Mouse (Mus musculus) mouse embryonic stem cell (cell line): ENCODE results near the gene D230025D16Rik.

Source experiments
- in situ Hi-C, 2 experiments: fragments of 300-500 bp; cut with MboI; formaldehyde crosslinking; loops; 1 replicate in 1 of 2; 3 replicates in 1 of 2; pipeline ENCODE4 v1.14.3; 2019 to 2020; ENCODE audit warnings: low sequenced_read_pairs in 2 of 2, low pct_unique_long_range_greater_than_20kb in 1 of 2, mixed read lengths in 1 of 2; ENCODE audit not compliant: unreplicated experiment in 1 of 2

Gene D230025D16Rik

DNA sequence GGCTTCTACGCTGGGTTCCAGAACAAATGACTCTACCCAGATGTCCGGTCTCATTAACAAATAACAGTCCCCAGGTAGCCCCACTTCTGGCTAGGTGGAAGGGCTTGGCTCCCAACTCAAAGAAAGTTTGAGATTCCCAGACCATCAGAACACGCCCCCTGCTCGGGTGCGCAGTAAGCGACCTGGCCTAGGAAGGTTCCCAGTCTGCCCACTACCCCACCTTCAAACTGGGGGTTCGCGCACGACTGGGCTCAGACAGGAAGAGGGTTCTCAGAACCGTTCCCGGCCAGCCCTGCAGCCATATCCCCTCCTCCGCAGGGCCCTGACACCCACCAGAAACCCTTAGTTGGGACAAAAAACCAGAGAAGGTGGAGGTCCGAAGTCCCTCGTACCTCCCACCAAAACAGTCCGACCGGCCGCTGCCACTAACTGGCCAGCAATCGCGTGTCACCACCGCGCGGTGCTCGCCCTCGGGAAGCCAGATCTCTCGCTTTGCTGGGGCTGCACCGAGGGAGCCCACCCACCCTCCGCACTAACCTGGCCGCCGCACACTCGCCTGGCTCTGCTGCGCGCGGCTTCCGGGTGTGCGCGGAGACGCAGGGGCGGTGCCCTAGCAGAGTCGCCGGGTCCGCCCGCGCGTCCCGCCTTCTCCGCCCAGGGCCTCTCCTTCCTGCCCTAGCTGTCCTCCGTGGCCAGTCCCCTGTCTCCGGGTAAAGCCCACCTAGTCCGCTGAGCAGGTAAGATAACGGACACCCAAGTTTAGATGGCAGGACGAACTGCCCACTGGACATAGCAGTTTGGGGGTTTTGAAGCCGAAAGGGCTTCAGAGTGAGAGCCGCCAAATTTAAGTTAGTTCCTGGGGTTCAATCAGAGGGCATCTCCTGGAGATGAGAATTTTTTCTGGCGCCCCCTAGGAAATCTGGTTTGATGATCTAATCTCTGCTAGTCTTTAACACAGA is 39.4 kb downstream of the D230025D16Rik start, which contains the start of the genes Tradd and Fbxl8:
Tradd (minus strand) TSS at position 586 of the 959 bp plus-strand sequence.
Fbxl8 (plus strand) TSS at position 625 of the 959 bp plus-strand sequence.
- in situ Hi-C loops: no loop called here

DNA sequence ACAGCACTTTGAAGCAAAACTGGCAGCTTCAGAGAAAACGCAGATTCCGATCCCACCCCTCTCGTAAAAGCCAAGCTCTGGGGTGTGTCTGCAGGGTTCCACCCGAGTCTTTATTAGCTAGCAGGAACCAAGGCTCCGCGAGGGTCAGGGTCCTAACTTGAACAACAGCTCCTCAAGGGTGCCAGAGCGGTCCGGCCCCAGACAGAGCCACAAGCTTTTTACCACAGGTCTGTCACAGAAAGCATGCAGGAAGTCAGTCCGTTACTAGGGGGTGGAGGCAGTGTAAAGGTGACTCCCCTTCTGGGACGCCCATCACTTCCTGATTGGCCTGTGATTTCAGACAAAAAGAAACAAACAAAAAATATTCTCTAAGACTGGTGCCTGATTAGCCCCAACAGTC is 40.2 kb downstream of the D230025D16Rik start:
- in situ Hi-C loops: no loop called here

DNA sequence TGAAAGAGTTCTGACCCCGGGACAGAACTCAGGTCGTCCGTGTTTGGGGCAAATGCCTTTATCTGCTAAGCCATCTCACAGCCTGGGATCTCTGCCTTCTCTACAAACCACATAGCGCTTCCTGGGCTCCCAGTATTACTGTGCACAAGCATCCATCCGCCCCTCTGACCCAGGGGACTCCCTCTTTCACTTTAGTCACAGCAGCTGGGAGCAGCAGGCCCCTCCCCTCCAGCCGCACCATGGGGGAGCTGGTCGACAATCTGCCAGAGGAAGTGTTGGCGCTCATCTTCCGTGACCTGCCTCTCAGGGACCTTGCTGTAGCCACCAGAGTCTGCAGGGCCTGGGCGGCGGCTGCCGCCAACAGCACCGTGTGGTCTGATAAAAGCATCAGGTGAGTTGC is 41.8 kb downstream of the D230025D16Rik start:
- in situ Hi-C loops: no loop called here

DNA sequence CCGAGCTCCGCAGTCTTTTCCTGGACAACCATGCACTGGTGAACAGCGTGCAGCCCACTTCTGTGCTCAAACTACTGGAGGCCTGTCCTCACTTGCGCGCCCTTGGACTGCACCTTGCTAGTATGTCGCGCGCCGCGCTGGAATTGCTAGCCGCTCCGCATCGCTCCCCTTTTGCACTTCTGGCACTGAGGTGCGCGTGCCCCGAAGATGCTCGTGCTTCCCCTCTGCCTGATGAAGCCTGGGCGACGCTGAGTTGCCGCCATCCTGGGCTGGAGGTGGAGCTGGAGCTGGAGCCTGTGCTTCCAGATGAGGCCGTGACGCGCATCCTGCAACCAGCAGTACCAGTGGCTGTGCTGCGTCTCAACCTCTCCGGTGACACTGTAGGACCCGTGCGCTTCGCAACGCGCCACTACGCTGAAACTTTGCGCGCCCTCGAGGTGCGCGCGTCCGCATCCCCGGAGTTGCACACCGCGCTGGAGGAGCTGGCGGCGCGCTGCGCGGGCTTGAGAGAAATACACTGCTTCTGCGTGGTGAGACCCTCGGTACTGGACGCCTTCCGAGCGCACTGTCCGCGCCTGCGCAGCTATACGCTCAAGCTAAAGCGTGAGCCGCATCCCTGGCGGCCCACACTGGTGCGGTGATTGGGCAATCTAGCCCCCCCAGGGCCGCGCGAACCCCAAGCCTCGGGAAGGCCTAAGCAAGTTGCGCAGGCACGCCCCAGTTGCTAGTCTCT is 43.6 kb downstream of the D230025D16Rik start:
- in situ Hi-C loops: no loop called here

DNA sequence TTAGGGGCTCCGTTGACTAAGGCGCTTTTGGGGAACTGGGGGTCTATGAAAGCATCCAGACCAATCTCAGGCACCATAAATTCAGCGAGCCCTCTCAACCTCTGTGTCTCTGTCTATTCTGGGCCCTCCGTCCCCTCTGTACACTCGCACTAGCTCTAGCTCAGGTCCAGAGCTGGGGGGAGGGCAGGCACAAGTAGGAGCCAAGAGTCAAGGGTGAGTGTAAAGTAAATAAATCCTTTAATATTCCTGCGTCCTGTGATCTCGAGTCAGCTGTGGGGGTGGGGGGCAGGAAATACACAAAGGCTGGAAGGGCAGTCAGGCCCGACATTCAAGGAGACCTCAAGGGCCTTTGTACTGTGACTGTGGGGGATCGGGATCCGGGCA is 44.1 kb downstream of the D230025D16Rik start:
- in situ Hi-C loops: no loop called here

DNA sequence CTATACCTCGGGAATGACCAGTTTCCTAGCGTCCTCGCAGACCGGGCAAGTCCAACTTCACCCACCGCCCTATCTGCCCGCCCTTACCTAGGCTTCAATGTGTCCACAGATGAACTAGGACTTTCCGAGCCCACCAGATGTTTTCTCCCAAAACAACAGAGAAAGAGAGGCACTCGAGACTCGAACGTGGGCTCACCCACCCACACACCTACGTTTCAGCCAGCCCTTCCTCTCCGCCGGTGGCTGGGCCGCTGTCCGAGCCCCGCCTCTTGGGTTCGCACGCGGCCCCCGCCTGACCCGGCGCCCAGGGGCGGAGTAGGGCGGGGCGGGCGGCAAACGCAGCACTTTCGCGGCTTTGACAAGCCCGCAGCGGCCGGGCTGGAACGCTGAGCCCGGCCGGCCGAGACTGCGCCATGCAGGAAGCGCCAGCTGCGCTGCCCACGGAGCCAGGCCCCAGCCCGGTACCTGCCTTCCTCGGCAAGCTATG is 44.6 kb downstream of the D230025D16Rik start, which contains the start of gene Hsf4:
Hsf4 (plus strand) TSS at position 341 of the 487 bp plus-strand sequence.
- in situ Hi-C loops: no loop called here

DNA sequence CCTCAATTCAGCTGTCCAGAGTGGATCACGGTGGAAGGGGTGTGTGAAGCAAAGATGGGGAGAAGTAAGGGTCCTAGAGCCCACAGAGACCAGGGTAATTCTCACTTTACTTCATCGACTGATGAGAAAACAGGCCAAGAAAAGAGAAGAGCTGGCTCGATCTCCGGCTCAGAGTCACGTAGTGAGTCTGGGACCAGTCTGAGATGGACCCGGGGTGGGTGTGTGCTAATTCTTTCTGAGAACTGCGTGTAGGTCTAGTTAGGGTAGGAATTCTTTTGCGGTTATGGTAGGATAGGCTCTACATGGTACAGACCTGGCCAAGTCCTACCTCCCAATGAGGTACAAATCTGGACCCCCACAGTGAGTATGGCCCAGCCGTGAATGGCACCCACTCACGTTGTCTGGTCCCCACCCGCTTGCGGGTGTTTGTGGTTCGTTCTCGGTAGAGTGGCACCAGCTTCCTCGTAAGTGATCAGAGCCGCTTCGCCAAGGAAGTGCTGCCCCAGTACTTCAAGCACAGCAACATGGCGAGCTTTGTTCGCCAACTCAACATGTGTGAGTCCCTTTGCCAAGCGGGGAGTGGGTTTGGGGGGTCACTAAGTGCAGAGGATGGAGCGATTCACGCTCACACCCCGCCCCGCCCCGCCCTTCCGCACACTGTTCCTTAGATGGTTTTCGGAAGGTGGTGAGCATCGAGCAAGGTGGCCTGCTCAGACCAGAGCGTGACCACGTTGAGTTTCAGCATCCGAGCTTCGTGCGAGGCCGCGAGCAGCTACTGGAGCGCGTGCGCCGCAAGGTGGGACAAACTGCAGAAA is 45.4 kb downstream of the D230025D16Rik start:
- in situ Hi-C loops: no loop called here

DNA sequence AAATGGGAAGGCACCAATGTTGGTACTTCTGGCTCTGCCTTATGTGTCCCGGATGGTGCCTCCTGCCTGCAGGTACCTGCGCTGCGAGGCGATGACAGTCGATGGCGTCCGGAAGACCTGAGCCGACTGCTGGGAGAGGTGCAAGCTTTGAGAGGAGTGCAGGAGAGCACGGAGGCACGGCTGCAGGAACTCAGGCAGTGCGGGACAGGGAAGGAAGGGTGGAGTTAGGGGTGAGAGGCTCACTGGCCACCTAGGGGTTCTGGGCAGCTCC is 45.9 kb downstream of the D230025D16Rik start:
- in situ Hi-C loops: no loop called here

DNA sequence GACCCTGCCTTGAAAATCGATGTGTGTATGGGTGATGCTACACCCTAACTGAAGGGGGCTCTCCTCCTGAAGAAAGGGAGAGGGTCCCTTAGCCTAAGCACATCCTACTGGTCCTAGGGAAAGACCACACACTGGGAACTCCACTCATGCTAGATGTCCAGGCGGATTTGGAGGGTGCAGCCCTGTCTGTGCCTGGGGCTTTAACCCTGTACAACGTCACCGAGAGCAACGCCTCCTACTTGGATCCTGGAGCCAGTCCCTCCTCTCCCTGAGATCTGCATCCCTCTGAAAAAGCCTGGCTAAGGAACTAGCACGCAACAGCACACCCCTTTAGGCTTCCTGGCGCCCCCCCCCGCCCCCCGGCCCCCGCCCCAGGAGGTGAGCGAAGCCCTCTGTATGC is 50.4 kb downstream of the D230025D16Rik start:
- in situ Hi-C loops: no loop called here

DNA sequence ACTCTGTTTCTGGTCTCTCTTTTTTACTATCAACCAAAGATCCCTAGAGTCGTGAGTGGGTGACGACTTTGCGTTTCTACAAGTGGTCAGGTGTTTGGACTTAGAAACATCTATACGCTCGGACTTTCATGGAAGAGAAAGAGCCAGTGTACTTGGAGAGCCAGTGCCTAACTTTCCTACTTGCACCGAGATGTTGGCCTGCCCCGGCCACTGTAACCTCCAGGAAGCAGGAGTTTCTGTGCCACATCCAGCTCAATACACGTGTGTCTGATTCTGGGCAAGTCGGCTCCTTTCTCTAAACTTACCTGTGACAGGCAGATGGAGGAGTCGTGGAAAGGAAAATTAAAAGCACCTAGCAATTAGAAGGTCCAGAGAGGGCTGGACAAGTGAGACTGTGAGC is 50.9 kb downstream of the D230025D16Rik start, which contains the start of gene Nol3:
Nol3 (plus strand) TSS at position 301 of the 400 bp plus-strand sequence.
- in situ Hi-C loops: no loop called here

DNA sequence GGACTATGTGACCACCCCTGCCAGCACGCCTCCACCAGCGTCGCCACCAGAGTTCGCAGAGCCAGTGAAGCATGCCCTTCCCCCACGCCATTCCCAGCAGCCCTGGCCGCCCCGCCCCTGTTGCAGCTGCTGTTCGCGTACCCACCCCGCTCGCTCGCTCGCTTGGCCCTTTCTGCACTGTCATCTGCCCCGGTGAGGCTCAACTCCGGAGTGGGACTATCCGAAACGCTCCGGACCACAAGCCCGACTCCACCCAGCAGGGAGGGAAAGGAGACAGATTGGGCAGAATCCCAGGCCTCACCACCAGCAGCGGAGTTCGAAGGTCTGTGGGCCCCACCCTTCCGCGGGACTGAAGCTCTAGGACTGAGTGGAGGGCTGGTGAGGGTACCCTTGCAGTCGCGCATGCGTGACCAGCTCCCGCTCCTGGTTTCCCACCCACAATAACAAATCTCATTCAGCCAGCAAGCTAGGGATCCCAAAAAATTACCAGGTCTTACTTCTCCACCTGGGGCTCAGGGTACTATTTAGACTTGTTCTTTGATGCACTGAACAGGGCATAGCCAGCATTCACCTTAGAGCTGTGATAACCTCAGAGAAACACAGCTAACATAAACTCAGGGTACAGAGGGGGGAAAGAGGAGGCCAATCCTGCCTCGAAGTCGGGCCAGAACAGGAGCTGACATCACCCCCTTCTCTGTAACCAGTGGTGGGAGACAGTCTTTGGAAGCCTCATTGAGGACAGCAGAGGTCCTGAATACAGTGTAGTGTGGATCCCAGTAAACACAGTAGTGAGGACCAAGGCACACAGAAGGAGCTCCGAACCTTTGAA is 51.6 kb downstream of the D230025D16Rik start:
- in situ Hi-C loops: no loop called here

DNA sequence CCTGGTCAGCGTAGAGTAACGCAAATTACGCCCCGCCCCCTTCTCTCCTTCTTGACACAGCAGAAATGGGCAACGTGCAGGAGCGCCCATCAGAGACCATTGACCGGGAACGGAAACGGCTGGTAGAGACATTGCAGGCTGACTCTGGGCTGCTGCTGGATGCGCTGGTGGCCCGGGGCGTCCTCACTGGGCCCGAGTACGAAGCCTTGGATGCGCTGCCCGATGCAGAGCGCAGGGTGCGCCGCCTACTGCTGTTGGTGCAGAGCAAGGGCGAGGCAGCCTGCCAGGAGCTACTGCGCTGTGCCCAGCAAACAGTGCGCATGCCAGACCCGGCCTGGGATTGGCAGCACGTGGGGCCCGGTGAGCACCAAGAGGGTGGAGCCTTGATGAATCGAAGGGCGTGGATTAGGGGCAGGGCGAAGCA is 54.0 kb downstream of the D230025D16Rik start:
- in situ Hi-C loops: no loop called here

DNA sequence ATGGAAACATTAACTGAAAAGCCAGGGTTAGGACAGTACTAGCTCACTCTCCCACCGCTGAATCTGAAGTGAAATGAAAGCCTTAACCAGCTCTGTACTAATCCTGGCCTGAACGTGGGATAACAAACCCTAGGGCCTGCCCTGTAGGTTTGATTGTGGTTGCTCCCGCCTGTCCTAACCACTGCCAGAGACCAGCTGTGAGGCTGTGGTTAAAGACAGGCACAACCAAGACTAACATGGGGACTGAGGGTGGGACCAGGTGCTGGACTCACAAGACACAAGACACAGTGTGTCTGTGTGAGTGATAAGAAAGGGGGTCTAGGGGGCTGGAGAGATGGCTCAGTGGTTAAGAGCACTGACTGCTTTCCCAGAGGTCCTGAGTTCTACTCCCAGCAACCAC is 55.6 kb downstream of the D230025D16Rik start:
- in situ Hi-C loops: loop anchor here (10.0 kb wide), 3 partner anchors 146 to 216 kb away; partner anchors contain the start of gene Ces4a (in 1 of the 2)

DNA sequence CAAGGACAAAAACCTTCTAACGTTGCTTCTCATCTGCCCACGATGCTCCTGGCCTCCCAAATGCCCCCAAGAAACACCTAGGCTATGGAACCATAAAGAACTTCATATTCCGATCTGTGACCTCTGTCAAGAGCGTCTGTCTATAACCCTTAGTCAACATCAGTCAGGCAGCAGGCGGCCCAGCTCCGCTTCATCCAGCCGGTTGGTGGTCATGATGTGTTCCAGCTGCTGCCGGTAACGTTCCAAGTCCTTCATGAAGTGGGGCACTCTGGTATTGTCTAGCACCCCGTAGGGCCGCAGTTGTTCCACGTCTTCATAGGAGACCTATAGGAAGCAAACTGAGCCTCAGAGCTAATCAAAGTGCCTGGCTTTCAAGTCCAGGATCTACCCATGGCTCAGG is 56.9 kb downstream of the D230025D16Rik start:
- in situ Hi-C loops: loop anchor here (10.0 kb wide), 3 partner anchors 147 to 217 kb away; partner anchors contain the start of gene Ces4a (in 1 of the 2)

DNA sequence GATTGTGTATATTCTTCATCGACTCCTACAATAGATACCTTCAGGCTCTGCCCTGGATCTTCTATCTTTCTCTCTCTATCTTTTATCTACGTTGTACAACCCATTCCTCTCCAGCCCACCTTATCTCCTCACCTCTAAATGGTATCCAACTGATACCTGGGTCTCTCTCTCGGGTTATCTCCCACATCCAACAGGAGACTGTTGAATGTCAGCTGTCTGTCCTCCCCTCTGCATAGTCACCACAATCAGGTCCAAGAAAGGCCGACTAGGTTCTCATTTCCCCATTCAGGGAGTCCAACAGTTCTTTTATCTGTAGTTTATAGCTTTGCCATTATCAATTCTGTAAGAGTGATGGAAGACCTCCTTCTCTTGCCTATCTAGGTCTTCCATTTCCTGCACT is 57.3 kb downstream of the D230025D16Rik start:
- in situ Hi-C loops: loop anchor here (10.0 kb wide), 3 partner anchors 147 to 217 kb away; partner anchors contain the start of gene Ces4a (in 1 of the 2)

DNA sequence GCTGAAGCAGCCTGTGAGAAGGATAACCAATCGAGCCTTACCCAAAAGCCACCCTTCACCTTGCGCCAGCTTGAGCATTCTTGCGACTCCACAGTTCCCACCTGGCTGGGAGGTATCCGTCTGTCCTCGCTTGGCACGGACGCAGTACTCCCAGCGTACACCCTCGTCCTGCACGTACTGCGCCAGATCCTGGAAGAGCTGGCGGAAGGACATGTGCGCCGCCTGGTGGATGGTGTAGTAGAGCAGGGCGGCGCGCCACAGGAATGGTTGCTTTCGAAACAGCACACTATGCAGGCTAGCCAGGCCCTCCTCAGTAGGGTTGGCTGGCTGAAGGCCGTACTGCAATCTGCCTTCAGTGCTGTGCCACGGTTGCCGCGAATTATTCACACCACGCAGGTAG is 58.1 kb downstream of the D230025D16Rik start:
- in situ Hi-C loops: loop anchor here (10.0 kb wide), 3 partner anchors 148 to 218 kb away; partner anchors contain the start of gene Ces4a (in 1 of the 2)

DNA sequence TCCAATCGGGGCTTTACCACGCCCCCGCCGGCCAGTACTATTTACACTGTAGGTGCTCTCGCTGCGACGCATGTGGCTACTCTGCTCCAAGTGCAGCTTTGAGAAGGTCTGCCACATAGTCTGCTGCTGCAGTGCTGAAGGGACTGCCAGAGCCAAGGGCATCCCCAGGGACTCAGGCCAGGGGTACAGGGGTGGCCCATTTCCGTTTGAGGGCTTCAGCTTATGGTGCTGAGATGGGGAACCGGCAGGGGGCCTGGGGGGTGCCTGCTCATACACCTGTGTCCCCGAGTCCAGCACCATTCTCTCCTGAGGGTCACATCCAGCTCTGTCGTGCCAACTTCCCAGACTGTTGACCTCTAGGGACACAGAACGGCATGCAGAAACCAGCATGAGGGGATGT is 60.6 kb downstream of the D230025D16Rik start:
- in situ Hi-C loops: loop anchor here (10.0 kb wide), 3 partner anchors 151 to 221 kb away; partner anchors contain the start of gene Ces4a (in 1 of the 2)
